16 mouse cellular contexts compared by ENCODE assay signal in genomic region chr16:87611420-87611819, GRCm38 (mm10). TPM values are rescaled to one million over a fixed set of nuclear protein-coding genes. Genes with fewer than 3 reads are reported as not detected.
DNase-seq lines count a peak whose midpoint lies in the region; ATAC-seq and TF ChIP-seq lines count a peak whose summit lies in the region.
"Had no signal": no experiment of that assay in that cellular context is flagged by ENCODE, and none has a peak within 500 bp of the region (broad histone marks: within the 10 kb centered on the region; RNA-seq: fewer than 3 reads in every experiment).

No protein-coding gene starts in this region.

- peak overlapping the region; percentile 97 for H3K27ac ChIP-seq in liver, postnatal 0 days (ENCODE audit: low read depth)
- H3K27ac ChIP-seq: hindbrain, embryonic 12.5 days; neural tube, embryonic 13.5 days had no signal

- peak; percentile 65; the same call in 1 of the 2 replicates for TF ChIP-seq EP300 in liver, postnatal 0 days (IDR thresholded peaks at IDR 0.05; ENCODE audit: low read depth)

- peak; percentile 89 for ATAC-seq in liver, postnatal 0 days
- ATAC-seq: forebrain, postnatal 0 days had no signal

- no peaks in the 10 kb centered on the region for H3K27me3 ChIP-seq in liver, postnatal 0 days (ENCODE audit: insufficient read depth, low read length)
- H3K27me3 ChIP-seq: hindbrain, embryonic 12.5 days; neural tube, embryonic 13.5 days had no signal

- no peaks in the 10 kb centered on the region for H3K36me3 ChIP-seq in liver, postnatal 0 days (replicated peaks; ENCODE audit: insufficient read depth, low read length)
- H3K36me3 ChIP-seq: hindbrain, embryonic 12.5 days; neural tube, embryonic 13.5 days had no signal

- H3K4me2 ChIP-seq in liver, postnatal 0 days (ENCODE audit: low read depth, low read length) = peak overlapping the region; percentile 59
- H3K4me2 ChIP-seq: hindbrain, embryonic 12.5 days; midbrain, embryonic 11.5 days; neural tube, embryonic 13.5 days had no signal

- no peak for TF ChIP-seq CTCF in liver, postnatal 0 days (IDR thresholded peaks at IDR 0.05; ENCODE audit: low read depth)

- H3K4me1 ChIP-seq in liver, postnatal 0 days (ENCODE audit: insufficient read depth) = peaks cover 6% of the 10 kb centered on the region; the same call in 1 of the 2 replicates
- H3K4me1 ChIP-seq: hindbrain, embryonic 12.5 days; neural tube, embryonic 13.5 days had no signal

- no peak overlapping the region for H3K9ac ChIP-seq in liver, postnatal 0 days (replicated peaks)
- H3K9ac ChIP-seq: forebrain, postnatal 0 days; hindbrain, embryonic 12.5 days; neural tube, embryonic 13.5 days had no signal

- peak; percentile 76 for DNase-seq in adrenal gland, adult 2 months
- DNase-seq in adrenal gland, postnatal 4 days (ENCODE audit: low spot score in 2 of 2) = no peak
- peak; percentile 22 for DNase-seq in urinary bladder, postnatal 14 days (ENCODE audit: low spot score)
- no peak for DNase-seq in urinary bladder, adult 18-20 months (ENCODE audit: low spot score in 2 of 2)
- peak; percentile 51 for DNase-seq in liver, postnatal 0 days
- peak; percentile 14 for DNase-seq in skeletal muscle tissue, adult 2 months (ENCODE audit: low read depth, low spot score)
- DNase-seq in right cerebral cortex, postnatal 4 days = no peak
- DNase-seq in layer of hippocampus, postnatal 36 days = no peak
- DNase-seq: cerebellum, adult 8-10 months; forebrain, postnatal 0 days; right cerebral cortex, postnatal 14 days had no signal

- 55% methylated on average over 14 of the region's 14 CpGs for WGBS in liver, postnatal 0 days (ENCODE audit: insufficient replicate concordance)

- H3K4me3 ChIP-seq in liver, postnatal 0 days (ENCODE audit: low read depth, low read length) = no peak overlapping the region
- H3K4me3 ChIP-seq: hindbrain, embryonic 12.5 days; neural tube, embryonic 13.5 days had no signal

- no peaks in the 10 kb centered on the region for H3K9me3 ChIP-seq in liver, postnatal 0 days (ENCODE audit: low read length)
- H3K9me3 ChIP-seq: hindbrain, embryonic 12.5 days; neural tube, embryonic 13.5 days had no signal

RNA-seq across cellular contexts. Expression of gene Map3k7cl, which starts 58.3 kb away (rescaled TPM):
- total RNA-seq in adrenal gland, adult 2 months (2021) = 1 to 10 TPM in 1 of 2 experiments, under 1 TPM in 1; 0.72 to 1.4 TPM
- polyA plus RNA-seq in adrenal gland, adult 2 months (2012; rRNA removed) = 0.69 and 0.89 TPM in 2 replicates
- total RNA-seq in adrenal gland, postnatal 4 days (2021) = 1 to 10 TPM; 3.8 to 7.0 TPM
- 0.08 TPM in 1 of 2 replicates, not detected in the other for polyA plus RNA-seq in liver, postnatal 0 days (2015; fragmentation: Nextera tagmentation; extraction: Ambion mirVana)
- under 1 TPM; 0.27 to 0.83 TPM for total RNA-seq in layer of hippocampus, postnatal 36 days (2021)
- total RNA-seq: forebrain, postnatal 0 days; MEL had no signal
- polyA plus RNA-seq: embryonic facial prominence, embryonic 11.5 days; forebrain, postnatal 0 days; midbrain, embryonic 11.5 days; neural tube, embryonic 13.5 days had no signal

Comparison
In these comparisons a context has a peak if more than half of its experiments do, and no peak if none do; other contexts are left out.
1. DNase-seq: peak in adrenal gland, adult 2 months (single experiment), urinary bladder, postnatal 14 days (single experiment), liver, postnatal 0 days (single experiment) and skeletal muscle tissue, adult 2 months (single experiment); none in adrenal gland, postnatal 4 days (0 of 2), urinary bladder, adult 18-20 months (0 of 2), right cerebral cortex, postnatal 4 days (single experiment) and layer of hippocampus, postnatal 36 days (0 of 2).